Mouse (Mus musculus): ENCODE measurements at regions not wholly inside any gene's neighbourhood (a gene's known extent, or its start where the extent isn't known, plus 50 kb on each side); places are given as distances from the start of the nearest gene placed in this dataset.

DNA sequence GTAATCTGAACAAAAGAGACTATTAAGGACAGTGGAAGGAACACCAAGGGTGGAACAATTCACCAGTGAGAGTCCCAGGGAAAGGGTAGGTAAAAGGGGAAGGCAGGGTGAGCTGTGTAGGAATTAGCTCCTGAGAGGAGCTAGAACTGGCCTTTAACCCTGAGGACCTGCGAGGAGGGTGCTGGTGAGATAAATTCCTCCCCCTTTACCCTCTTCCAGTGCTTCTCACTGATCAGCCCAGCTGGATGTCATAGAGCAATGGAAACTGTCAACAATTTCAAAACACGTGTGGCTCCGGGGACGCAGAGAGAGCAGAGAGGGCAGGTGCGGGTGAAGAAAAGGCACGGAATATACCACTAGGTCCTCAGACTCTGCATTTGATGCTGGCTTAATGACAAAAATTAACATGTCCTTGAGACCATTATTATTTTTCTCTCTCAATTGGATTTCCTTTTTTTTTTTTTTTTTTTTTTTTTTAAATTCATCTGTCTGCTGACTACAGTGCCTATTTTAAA is 107.7 kb upstream of the Spats2l start:
- Histone ChIP-seq H3K9ac (no peak overlapping the region), H3K9me3 (0 out of 2 replicates have a peak, but pooled peaks cover 7% of the 10 kb centered on the region), H3K36me3 (no peaks in the 10 kb centered on the region), H3K27ac (replicated peaks) (no peak overlapping the region), H3K4me2 (no peak overlapping the region), H3K27me3 (replicated peaks) (no peaks in the 10 kb centered on the region), H3K4me3 (no peak overlapping the region), H3K4me1 (peaks cover 18% of the 10 kb centered on the region)
- no peak for ATAC-seq (ENCODE audit: extremely low read depth, insufficient number of reproducible peaks, low FRiP score, low TSS enrichment)
- 29% methylated on average over 6 of the region's 6 CpGs for WGBS

DNA sequence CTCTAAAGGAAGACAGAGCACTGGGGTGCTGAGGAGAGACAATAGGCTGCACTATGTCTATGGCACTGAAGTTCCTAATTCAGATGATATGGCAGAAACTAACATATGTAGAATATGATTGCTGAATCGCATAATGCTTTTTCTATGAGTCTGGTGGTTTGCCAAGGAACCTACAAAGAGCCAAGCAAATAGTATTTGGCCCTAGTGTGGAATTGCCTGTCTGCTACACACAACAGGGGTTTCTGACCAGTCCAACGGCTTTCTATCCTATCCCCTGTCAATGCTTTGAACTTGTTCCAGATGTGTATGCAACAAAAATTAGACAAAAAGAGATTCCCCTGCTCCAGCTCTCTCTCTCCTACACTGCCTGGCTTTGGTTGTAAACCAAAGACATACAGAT is 100.5 kb upstream of the Spats2l start:
- no peaks in the 10 kb centered on the region for H3K36me3 ChIP-seq
- no peak overlapping the region for H3K9ac ChIP-seq
- peaks cover 7% of the 10 kb centered on the region; the same call in 1 of the 2 replicates for H3K4me1 ChIP-seq
- WGBS, result 62% methylated on average over 2 of the region's 2 CpGs
- ATAC-seq (ENCODE audit: extremely low read depth, insufficient number of reproducible peaks, low FRiP score, low TSS enrichment), result no peak
- H3K4me2 ChIP-seq, result no peak overlapping the region
- no peaks in the 10 kb centered on the region for H3K27me3 ChIP-seq (replicated peaks)
- no peaks in the 10 kb centered on the region for H3K9me3 ChIP-seq
- H3K27ac ChIP-seq (replicated peaks), result no peak overlapping the region
- H3K4me3 ChIP-seq, result no peak overlapping the region

GRCm38 (mm10) chr1:57673957-57674699 is 99.8 kb upstream of the Spats2l start:
- ATAC-seq (ENCODE audit: extremely low read depth, insufficient number of reproducible peaks, low FRiP score, low TSS enrichment), result no peak
- H3K27ac ChIP-seq (replicated peaks), result no peak overlapping the region
- no peak overlapping the region for H3K9ac ChIP-seq
- peaks cover 7% of the 10 kb centered on the region; the same call in 1 of the 2 replicates for H3K9me3 ChIP-seq
- H3K4me2 ChIP-seq, result no peak overlapping the region
- no peak overlapping the region for H3K4me3 ChIP-seq
- no peaks in the 10 kb centered on the region for H3K27me3 ChIP-seq (replicated peaks)
- WGBS, result 69% methylated on average over 7 of the region's 7 CpGs
- peaks cover 7% of the 10 kb centered on the region; the same call in 1 of the 2 replicates for H3K4me1 ChIP-seq
- no peaks in the 10 kb centered on the region for H3K36me3 ChIP-seq

GRCm38 (mm10) chr1:57684387-57685162 is 89.4 kb upstream of the Spats2l start:
- Histone ChIP-seq H3K27me3 (replicated peaks) (no peaks in the 10 kb centered on the region), H3K36me3 (no peaks in the 10 kb centered on the region), H3K4me3 (no peak overlapping the region), H3K9me3 (peaks cover 6% of the 10 kb centered on the region), H3K9ac (no peak overlapping the region), H3K27ac (replicated peaks) (no peak overlapping the region), H3K4me2 (no peak overlapping the region), H3K4me1 (no peaks in the 10 kb centered on the region)
- ATAC-seq (ENCODE audit: extremely low read depth, insufficient number of reproducible peaks, low FRiP score, low TSS enrichment), result no peak
- WGBS, result 77% methylated on average over 14 of the region's 14 CpGs

GRCm38 (mm10) chr1:57689253-57689652 is 84.7 kb upstream of the Spats2l start:
- no peaks in the 10 kb centered on the region for H3K27me3 ChIP-seq (replicated peaks)
- no peak overlapping the region for H3K9ac ChIP-seq
- H3K36me3 ChIP-seq, result no peaks in the 10 kb centered on the region
- ATAC-seq (ENCODE audit: extremely low read depth, insufficient number of reproducible peaks, low FRiP score, low TSS enrichment), result no peak
- H3K27ac ChIP-seq (replicated peaks), result no peak overlapping the region
- peaks cover 13% of the 10 kb centered on the region for H3K9me3 ChIP-seq
- H3K4me3 ChIP-seq, result no peak overlapping the region
- no peak overlapping the region for H3K4me2 ChIP-seq
- H3K4me1 ChIP-seq, result no peaks in the 10 kb centered on the region

GRCm38 (mm10) chr1:57707906-57708305 is 66.1 kb upstream of the Spats2l start:
- no peak overlapping the region for H3K4me2 ChIP-seq
- no peak overlapping the region for H3K27ac ChIP-seq (replicated peaks)
- no peaks in the 10 kb centered on the region for H3K4me1 ChIP-seq
- WGBS, result 76% methylated on average over 4 of the region's 4 CpGs
- no peak overlapping the region for H3K4me3 ChIP-seq
- no peak for ATAC-seq (ENCODE audit: extremely low read depth, insufficient number of reproducible peaks, low FRiP score, low TSS enrichment)
- no peaks in the 10 kb centered on the region for H3K27me3 ChIP-seq (replicated peaks)
- no peaks in the 10 kb centered on the region for H3K9me3 ChIP-seq
- H3K36me3 ChIP-seq, result no peaks in the 10 kb centered on the region
- no peak overlapping the region for H3K9ac ChIP-seq

- H3K9me3 ChIP-seq, result no peaks in the 10 kb centered on the region
- H3K9ac ChIP-seq, result no peak overlapping the region
- 58% methylated on average over 5 of the region's 5 CpGs for WGBS
- no peaks in the 10 kb centered on the region for H3K27me3 ChIP-seq (replicated peaks)
- no peak overlapping the region for H3K27ac ChIP-seq (replicated peaks)
- H3K4me3 ChIP-seq, result no peak overlapping the region
- 0 out of 2 replicates have a peak, but pooled peaks cover 6% of the 10 kb centered on the region for H3K4me1 ChIP-seq
- no peak for ATAC-seq (ENCODE audit: extremely low read depth, insufficient number of reproducible peaks, low FRiP score, low TSS enrichment)
- no peaks in the 10 kb centered on the region for H3K36me3 ChIP-seq
- H3K4me2 ChIP-seq, result no peak overlapping the region
Measured at GRCm38 (mm10) chr1:57712916-57713503, 61.0 kb upstream of the Spats2l start.

- ATAC-seq (ENCODE audit: extremely low read depth, insufficient number of reproducible peaks, low FRiP score, low TSS enrichment), result no peak
- no peak overlapping the region for H3K4me3 ChIP-seq
- H3K9ac ChIP-seq, result no peak overlapping the region
Measured at GRCm38 (mm10) chr1:57717139-57717800, 56.7 kb upstream of the Spats2l start.

GRCm38 (mm10) chr1:57718409-57718808 is 55.6 kb upstream of the Spats2l start:
- WGBS, result 72% methylated on average over 7 of the region's 7 CpGs
- ATAC-seq (ENCODE audit: extremely low read depth, insufficient number of reproducible peaks, low FRiP score, low TSS enrichment), result no peak
- Histone ChIP-seq H3K27ac (replicated peaks) (no peak overlapping the region), H3K27me3 (replicated peaks) (no peaks in the 10 kb centered on the region), H3K9ac (no peak overlapping the region), H3K4me2 (no peak overlapping the region), H3K4me1 (0 out of 2 replicates have a peak, but pooled peaks cover 6% of the 10 kb centered on the region), H3K9me3 (no peaks in the 10 kb centered on the region), H3K4me3 (no peak overlapping the region), H3K36me3 (no peaks in the 10 kb centered on the region)

More at GRCm38 (mm10) chr1:57717139-57717800, 56.7 kb upstream of the Spats2l start:
- H3K27ac ChIP-seq (replicated peaks), result peak overlapping the region; percentile 53
- no peak overlapping the region for H3K4me2 ChIP-seq
- no peaks in the 10 kb centered on the region for H3K27me3 ChIP-seq (replicated peaks)
- H3K9me3 ChIP-seq, result no peaks in the 10 kb centered on the region
- H3K4me1 ChIP-seq, result 0 out of 2 replicates have a peak, but pooled peaks cover 6% of the 10 kb centered on the region
- 61% methylated on average over 5 of the region's 5 CpGs for WGBS
- H3K36me3 ChIP-seq, result no peaks in the 10 kb centered on the region
